Mouse (Mus musculus) forebrain, embryonic 11.5 days (tissue): ENCODE data around the gene Olfr399. TPM values are rescaled to one million over a fixed set of nuclear protein-coding genes. Genes with fewer than 3 reads are reported as not detected.

Experiments used
- ATAC-seq: fragments of 200-750 bp; cut with Nextera tagmentation; replicated peaks from 2 replicates; pipeline ENCODE4 v1.8.0; 2017; ENCODE audit warnings: moderate TSS enrichment; ENCODE audit not compliant: low FRiP score
- DNase-seq: peaks from one replicate; pipeline ENCODE4 v3.0.0-alpha.2; 2017; ENCODE audit warnings: low spot score
- H3K27ac ChIP-seq: fragments of 300-500 bp; sonication (generic); 2 replicates; pipeline ENCODE4 v1.5.1; 2014; ENCODE audit warnings: low read depth, low read length
- H3K27me3 ChIP-seq: fragments of 300-500 bp; sonication (generic); 2 replicates; pipeline ENCODE4 v1.6.1; 2014; ENCODE audit warnings: mild to moderate bottlenecking, low read length, mixed read lengths; ENCODE audit not compliant: control insufficient read depth, insufficient read depth
- H3K36me3 ChIP-seq: fragments of 300-500 bp; sonication (generic); 2 replicates; pipeline ENCODE4 v1.6.1; 2014; ENCODE audit warnings: mild to moderate bottlenecking, low read length, moderate library complexity, mixed read lengths; ENCODE audit not compliant: control insufficient read depth, insufficient read depth
- H3K4me1 ChIP-seq: fragments of 300-500 bp; sonication (generic); replicated peaks from 2 replicates; pipeline ENCODE4 v1.6.1; 2014; ENCODE audit warnings: low read length, mixed read lengths; ENCODE audit not compliant: control insufficient read depth, insufficient read depth
- H3K4me2 ChIP-seq: fragments of 300-500 bp; sonication (generic); 2 replicates; pipeline ENCODE4 v1.6.1; 2014; ENCODE audit warnings: low read depth, mild to moderate bottlenecking, low read length, moderate library complexity, mixed read lengths; ENCODE audit not compliant: severe bottlenecking
- H3K4me3 ChIP-seq: fragments of 300-500 bp; sonication (generic); 2 replicates; pipeline ENCODE4 v1.5.1; 2014; ENCODE audit warnings: low read depth, low read length
- H3K9ac ChIP-seq: fragments of 300-500 bp; sonication (generic); 2 replicates; pipeline ENCODE4 v1.6.1; 2014; ENCODE audit warnings: low read length
- H3K9me3 ChIP-seq: fragments of 300-500 bp; sonication (generic); 2 replicates; pipeline ENCODE4 v1.6.1; 2016; ENCODE audit warnings: low read length, mixed read lengths; ENCODE audit not compliant: control insufficient read depth
- WGBS: fragments of 180-500 bp; shearing (Covaris S2); extraction: QIAGEN DNeasy Blood & Tissue Kit; methylation state at CpG from one replicate; pipeline ENCODE4 v1.1.7; 2014; 5-methylcytosine and 5-hydroxymethylcytosine counted together
- polyA plus RNA-seq: library from polyadenylated mRNA; unstranded; fragments of >200 nt; fragmentation: Nextera tagmentation; extraction: Ambion mirVana; gene quantifications from 2 replicates; pipeline ENCODE4 v1.2.1, GENCODE M21; 2014

Gene Olfr399
- polyA plus RNA-seq, result not detected in 2 replicates

DNA sequence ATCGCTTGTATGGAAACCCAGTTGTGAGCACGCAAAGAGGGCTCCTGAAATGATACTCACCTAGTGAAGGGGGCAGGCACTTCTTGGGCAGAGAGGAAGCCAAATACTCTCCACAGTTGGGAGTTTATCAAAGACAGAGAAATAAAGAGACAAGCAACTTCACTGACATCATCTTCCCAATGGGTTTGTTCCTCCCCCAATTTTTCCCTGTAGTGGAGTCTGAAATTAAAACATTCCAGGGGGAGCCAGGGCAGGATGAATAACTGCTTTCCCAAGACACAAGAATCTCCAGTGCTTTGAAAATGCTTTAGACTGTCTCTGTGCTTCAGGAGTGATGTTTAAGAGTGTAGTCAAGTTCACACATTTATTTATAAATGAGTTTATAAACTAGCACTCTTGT is at the start of gene Olfr399, which contains the start of gene Olfr139:
Olfr399 (minus strand) TSS at position 165 of the 400 bp plus-strand sequence.
Olfr139 (minus strand) TSS at position 101 of the 400 bp plus-strand sequence.
- H3K9me3 ChIP-seq, result peaks cover 12% of the 10 kb centered on the region; the same call in 1 of the 2 replicates
- H3K27ac ChIP-seq, result no peak within 1 kb of the TSS
- no peaks in the 10 kb centered on the region for H3K27me3 ChIP-seq
- no peak within 1 kb of the TSS for H3K9ac ChIP-seq
- WGBS, result 90% methylated on average over 2 of the region's 2 CpGs
- no peak for ATAC-seq
- no peak for DNase-seq
- no peak within 1 kb of the TSS for H3K4me2 ChIP-seq
- H3K4me1 ChIP-seq, result no peaks in the 10 kb centered on the region
- H3K36me3 ChIP-seq, result no peaks in the 10 kb centered on the region
- no peak within 1 kb of the TSS for H3K4me3 ChIP-seq

GRCm38 (mm10) chr11:74105066-74105465 is 48.7 kb upstream of the Olfr399 start:
- Histone ChIP-seq H3K27ac (no peak overlapping the region), H3K4me1 (no peaks in the 10 kb centered on the region), H3K4me2 (no peak overlapping the region), H3K9me3 (peaks cover 1% of the 10 kb centered on the region), H3K4me3 (no peak overlapping the region), H3K36me3 (no peaks in the 10 kb centered on the region), H3K9ac (no peak overlapping the region), H3K27me3 (no peaks in the 10 kb centered on the region)
- ATAC-seq (no peak), DNase-seq (no peak)
- 44% methylated on average over 5 of the region's 5 CpGs for WGBS

GRCm38 (mm10) chr11:74101507-74101906 is 45.1 kb upstream of the Olfr399 start:
- Histone ChIP-seq H3K27ac (no peak overlapping the region), H3K9me3 (no peaks in the 10 kb centered on the region; the same call in none of the 2 replicates), H3K36me3 (no peaks in the 10 kb centered on the region), H3K4me2 (no peak overlapping the region), H3K27me3 (no peaks in the 10 kb centered on the region), H3K9ac (no peak overlapping the region), H3K4me3 (no peak overlapping the region), H3K4me1 (no peaks in the 10 kb centered on the region)
- ATAC-seq, result no peak
- 49% methylated on average over 2 of the region's 2 CpGs for WGBS
- no peak for DNase-seq

DNA sequence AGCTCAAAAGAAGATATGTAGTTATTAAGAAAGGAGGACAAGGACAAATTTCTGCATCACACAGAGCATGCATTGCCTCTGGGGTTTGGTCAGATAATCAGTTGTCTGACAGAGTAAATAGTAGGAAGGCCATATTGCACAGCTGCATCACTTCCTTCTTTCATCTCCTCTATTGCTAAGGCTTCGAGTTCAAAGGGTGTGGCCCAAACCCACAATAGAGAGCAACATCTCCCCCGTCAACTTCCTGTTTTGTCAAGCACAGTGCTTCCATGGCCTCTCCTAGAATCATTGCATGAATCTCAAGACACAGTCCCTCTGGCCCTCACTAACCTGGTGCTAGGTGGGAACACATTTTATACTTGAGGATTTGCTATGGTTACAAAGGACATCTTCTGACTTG is 44.3 kb upstream of the Olfr399 start:
- Histone ChIP-seq H3K4me1 (no peaks in the 10 kb centered on the region), H3K4me2 (no peak overlapping the region), H3K27ac (no peak overlapping the region), H3K36me3 (no peaks in the 10 kb centered on the region), H3K27me3 (no peaks in the 10 kb centered on the region), H3K9me3 (no peaks in the 10 kb centered on the region; the same call in none of the 2 replicates), H3K9ac (no peak overlapping the region), H3K4me3 (no peak overlapping the region)
- DNase-seq, result no peak
- ATAC-seq, result no peak
- WGBS, result 82% methylated on average over 2 of the region's 2 CpGs

DNA sequence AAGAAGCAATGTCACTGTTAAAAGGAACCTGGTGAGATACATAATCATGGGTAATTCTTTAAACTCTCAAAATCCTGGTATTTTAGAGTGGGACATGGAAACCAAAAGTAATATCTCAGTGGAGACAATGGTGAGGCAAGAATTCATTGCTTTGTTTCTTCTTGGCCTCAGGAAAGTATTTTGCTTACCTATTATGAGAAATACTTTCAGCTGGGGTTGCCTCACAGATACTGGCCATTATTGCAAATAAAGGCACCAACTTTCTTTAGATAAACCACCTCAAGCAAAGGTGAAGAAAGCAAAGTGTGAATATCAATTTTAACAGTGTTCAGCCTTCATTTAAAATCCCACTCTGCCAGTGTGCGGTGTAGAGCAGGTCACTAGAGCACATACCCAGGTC is 13.2 kb upstream of the Olfr399 start, which contains the start of gene Zfp616:
Zfp616 (plus strand) TSS at position 301 of the 400 bp plus-strand sequence.
- ATAC-seq (no peak), DNase-seq (no peak)
- Histone ChIP-seq H3K9ac (no peak within 1 kb of the TSS), H3K36me3 (no peaks in the 10 kb centered on the region), H3K9me3 (no peaks in the 10 kb centered on the region; the same call in 1 of the 2 replicates), H3K27me3 (no peaks in the 10 kb centered on the region), H3K4me3 (no peak within 1 kb of the TSS), H3K4me1 (no peaks in the 10 kb centered on the region), H3K27ac (no peak within 1 kb of the TSS), H3K4me2 (no peak within 1 kb of the TSS)
- WGBS, result 96% methylated on average over 1 of the region's 1 CpGs

DNA sequence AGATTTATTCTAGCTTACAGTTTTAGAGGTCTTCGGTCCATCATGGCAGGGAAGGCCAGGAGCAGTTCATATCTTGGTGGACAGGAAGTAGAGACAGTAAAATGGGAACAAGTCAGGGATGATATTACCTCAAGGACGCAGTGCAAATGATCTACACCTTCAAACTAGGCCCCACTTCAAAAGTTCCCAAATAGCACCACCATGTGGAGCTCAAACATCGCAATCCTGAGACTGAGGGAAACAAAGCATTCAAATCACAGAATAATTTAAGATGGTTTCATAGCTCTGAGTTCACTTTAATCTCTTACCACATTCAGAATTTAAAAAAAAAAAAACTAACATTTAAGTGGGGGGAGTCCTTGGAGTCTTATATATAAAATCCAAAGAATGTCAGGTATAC is 5.1 kb downstream of the Olfr399 start:
- no peak overlapping the region for H3K4me3 ChIP-seq
- H3K4me2 ChIP-seq, result no peak overlapping the region
- no peaks in the 10 kb centered on the region for H3K4me1 ChIP-seq
- peaks cover 9% of the 10 kb centered on the region; the same call in 1 of the 2 replicates for H3K9me3 ChIP-seq
- no peaks in the 10 kb centered on the region for H3K36me3 ChIP-seq
- H3K9ac ChIP-seq, result no peak overlapping the region
- no peak overlapping the region for H3K27ac ChIP-seq
- no peak for ATAC-seq
- H3K27me3 ChIP-seq, result no peaks in the 10 kb centered on the region
- DNase-seq, result no peak
- 75% methylated on average over 3 of the region's 3 CpGs for WGBS

Other genes starting within 250 kb of the Olfr399 start
- gene Olfr392, start 239.6 kb downstream of the Olfr399 start, polyA plus RNA-seq, result not detected in 2 replicates
- not detected in 2 replicates for gene Olfr393, start 205.2 kb downstream of the Olfr399 start, polyA plus RNA-seq
- not detected in 2 replicates for gene Olfr394, start 165.8 kb downstream of the Olfr399 start, polyA plus RNA-seq
- gene Olfr395, start 147.3 kb downstream of the Olfr399 start, polyA plus RNA-seq, result not detected in 2 replicates
- gene Olfr23, start 119.9 kb downstream of the Olfr399 start, polyA plus RNA-seq, result not detected in 2 replicates
- not detected in 2 replicates for gene Olfr397, start 95.8 kb downstream of the Olfr399 start, polyA plus RNA-seq
- gene Olfr398, start 66.2 kb downstream of the Olfr399 start, polyA plus RNA-seq, result not detected in 2 replicates
- not detected in 2 replicates for gene Olfr139, start 64 bp downstream of the Olfr399 start, polyA plus RNA-seq
- not detected in 2 replicates for gene Zfp616, start 13.3 kb upstream of the Olfr399 start, polyA plus RNA-seq
- not detected in 2 replicates for gene Olfr401, start 57.1 kb upstream of the Olfr399 start, polyA plus RNA-seq
- gene Olfr402, start 96.9 kb upstream of the Olfr399 start, polyA plus RNA-seq, result not detected in 2 replicates
- gene Olfr403, start 129.6 kb upstream of the Olfr399 start, polyA plus RNA-seq, result not detected in 2 replicates
- not detected in 2 replicates for gene Olfr43, start 154.8 kb upstream of the Olfr399 start, polyA plus RNA-seq
- gene Olfr406, start 203.2 kb upstream of the Olfr399 start, polyA plus RNA-seq, result not detected in 2 replicates
- not detected in 2 replicates for gene Olfr59, start 227.1 kb upstream of the Olfr399 start, polyA plus RNA-seq